Mouse (Mus musculus): ENCODE measurements around the gene Ift140.

Ift140 gene

GRCm38 (mm10) chr17:25077771-25078372 is 62.0 kb downstream of the Ift140 start:
- peak; percentile 58 for DNase-seq (ENCODE audit: low read depth)

- DNase-seq (ENCODE audit: low read depth) = no peak
These were observed 64.3 kb downstream of the Ift140 start for GRCm38 (mm10) chr17:25080210-25080609.

GRCm38 (mm10) chr17:25080960-25081381 is 65.1 kb downstream of the Ift140 start:
- no peak for DNase-seq (ENCODE audit: low read depth)

GRCm38 (mm10) chr17:25082081-25082847 is 66.4 kb downstream of the Ift140 start:
- DNase-seq (ENCODE audit: low read depth) = peak; percentile 39

GRCm38 (mm10) chr17:25082887-25083286 is 67.0 kb downstream of the Ift140 start:
- no peak for DNase-seq (ENCODE audit: low read depth)

- DNase-seq (ENCODE audit: low read depth) = peak; percentile 18
These were observed 67.6 kb downstream of the Ift140 start, which contains the start of gene Tmem204 for GRCm38 (mm10) chr17:25083444-25083931. Gene Tmem204, minus strand, starts transcription at chr17:25083591.

- DNase-seq (ENCODE audit: low read depth) = no peak
These were observed 69.0 kb downstream of the Ift140 start for GRCm38 (mm10) chr17:25084835-25085385.

- DNase-seq (ENCODE audit: low read depth) = no peak
These were observed 70.8 kb downstream of the Ift140 start for GRCm38 (mm10) chr17:25086724-25087123.

- no peak for DNase-seq (ENCODE audit: low read depth)
These were observed 73.3 kb downstream of the Ift140 start for GRCm38 (mm10) chr17:25089158-25089557.

- DNase-seq (ENCODE audit: low read depth) = no peak
These were observed 74.6 kb downstream of the Ift140 start for GRCm38 (mm10) chr17:25090450-25090849.

GRCm38 (mm10) chr17:25096221-25096620 is 80.3 kb downstream of the Ift140 start:
- DNase-seq (ENCODE audit: low read depth) = no peak

GRCm38 (mm10) chr17:25100052-25100451 is 84.2 kb downstream of the Ift140 start:
- no peak for DNase-seq (ENCODE audit: low read depth)

- DNase-seq (ENCODE audit: low read depth) = no peak
These were observed 85.5 kb downstream of the Ift140 start for GRCm38 (mm10) chr17:25101338-25101737.

- DNase-seq (ENCODE audit: low read depth) = no peak
These were observed 91.9 kb downstream of the Ift140 start for GRCm38 (mm10) chr17:25107786-25108185.

- peak; percentile 61 for DNase-seq (ENCODE audit: low read depth)
These were observed 93.7 kb downstream of the Ift140 start for GRCm38 (mm10) chr17:25109578-25109977.

- DNase-seq (ENCODE audit: low read depth) = no peak
These were observed 94.7 kb downstream of the Ift140 start for GRCm38 (mm10) chr17:25110590-25110989.

- no peak for DNase-seq (ENCODE audit: low read depth)
These were observed 95.3 kb downstream of the Ift140 start for GRCm38 (mm10) chr17:25111220-25111619.

GRCm38 (mm10) chr17:25111739-25112422 is 96.0 kb downstream of the Ift140 start:
- DNase-seq (ENCODE audit: low read depth) = no peak

- DNase-seq (ENCODE audit: low read depth) = no peak
These were observed 96.5 kb downstream of the Ift140 start for GRCm38 (mm10) chr17:25112423-25112810.

- peak; percentile 77 for DNase-seq (ENCODE audit: low read depth)
These were observed 99.2 kb downstream of the Ift140 start for GRCm38 (mm10) chr17:25114908-25115645.

GRCm38 (mm10) chr17:25115664-25116432 is 100.0 kb downstream of the Ift140 start, which contains the start of gene Telo2:
Gene Telo2, minus strand, starts transcription at chr17:25115967.
- DNase-seq (ENCODE audit: low read depth) = peak; percentile 92
